Mouse (Mus musculus) hindbrain, postnatal 0 days (tissue): ENCODE results near the gene Kank3. TPM values are rescaled to one million over a fixed set of nuclear protein-coding genes. Genes with fewer than 3 reads are reported as not detected.

Experiments
- ATAC-seq: fragments of 200-750 bp; cut with Nextera tagmentation; 2 replicates; pipeline ENCODE4 v1.8.0; 2017; ENCODE audit warnings: mild to moderate bottlenecking, moderate TSS enrichment, moderate library complexity
- DNase-seq: peaks from one replicate; pipeline ENCODE4 v3.0.0-alpha.2; 2015; ENCODE audit warnings: low spot score
- H3K27ac ChIP-seq: fragments of 300-500 bp; sonication (generic); 2 replicates; pipeline ENCODE4 v1.5.1; 2014; ENCODE audit warnings: mild to moderate bottlenecking
- H3K27me3 ChIP-seq: fragments of 300-500 bp; sonication (generic); 2 replicates; pipeline ENCODE4 v1.6.1; 2014; ENCODE audit warnings: low read length, mixed read lengths; ENCODE audit not compliant: insufficient read depth
- H3K36me3 ChIP-seq: fragments of 300-500 bp; sonication (generic); 2 replicates; pipeline ENCODE4 v1.6.1; 2014; ENCODE audit warnings: low read length, mixed read lengths; ENCODE audit not compliant: insufficient read depth
- H3K4me1 ChIP-seq: fragments of 300-500 bp; sonication (generic); 2 replicates; pipeline ENCODE4 v1.6.1; 2014; ENCODE audit warnings: antibody characterized with exemption, low read length, mixed read lengths; ENCODE audit not compliant: insufficient read depth
- H3K4me2 ChIP-seq: fragments of 300-500 bp; sonication (generic); 2 replicates; pipeline ENCODE4 v1.6.1; 2014; ENCODE audit warnings: low read depth, mild to moderate bottlenecking, low read length, moderate library complexity, mixed read lengths
- H3K4me3 ChIP-seq: fragments of 300-500 bp; sonication (generic); 2 replicates; pipeline ENCODE4 v1.5.1; 2014; ENCODE audit warnings: low read length
- H3K9ac ChIP-seq: fragments of 300-500 bp; sonication (generic); replicated peaks from 2 replicates; pipeline ENCODE4 v1.6.1; 2014; ENCODE audit warnings: mild to moderate bottlenecking, low read length, moderate library complexity, mixed read lengths
- H3K9me3 ChIP-seq: fragments of 300-500 bp; sonication (generic); 2 replicates; pipeline ENCODE4 v1.6.1; 2016; ENCODE audit warnings: low read length, mixed read lengths
- CTCF ChIP-seq: IDR thresholded peaks from 2 replicates; pipeline ENCODE4 v1.5.1; 2016; ENCODE audit warnings: antibody characterized with exemption, control low read depth, low read depth
- WGBS: fragments of 180-500 bp; shearing (Covaris S2); extraction: QIAGEN DNeasy Blood & Tissue Kit; methylation state at CpG from one replicate; pipeline ENCODE4 v1.1.7; 2014; 5-methylcytosine and 5-hydroxymethylcytosine counted together
- polyA plus RNA-seq: library from polyadenylated mRNA; unstranded; fragments of >200 nt; fragmentation: Nextera tagmentation; extraction: Ambion mirVana; gene quantifications from 2 replicates; pipeline ENCODE4 v1.2.1, GENCODE M21; 2015
- total RNA-seq: library from RNA; depleted of rRNA; stranded (reverse); fragments of >200 nt; gene quantifications from 2 replicates; pipeline ENCODE4 v1.2.3, GENCODE M21; 2014; rRNA removed

Gene Kank3
- total and polyA plus RNA-seq, 2 experiments from 2014 or later, result 44.1 to 57.2 TPM

- Histone ChIP-seq H3K4me1 (no peaks in the 10 kb centered on the region), H3K4me3 (no peak overlapping the region), H3K9ac (no peak overlapping the region), H3K36me3 (no peaks in the 10 kb centered on the region), H3K27ac (no peak overlapping the region), H3K27me3 (no peaks in the 10 kb centered on the region), H3K9me3 (no peaks in the 10 kb centered on the region), H3K4me2 (no peak overlapping the region)
- 86% methylated on average over 1 of the region's 1 CpGs for WGBS
- no peak for TF ChIP-seq CTCF
- no peak for ATAC-seq
- no peak for DNase-seq
These were observed 41.0 kb downstream of the Kank3 start for GRCm38 (mm10) chr17:33851331-33851730.

- H3K9me3 ChIP-seq, result no peaks in the 10 kb centered on the region
- H3K4me3 ChIP-seq, result no peak overlapping the region
- no peak for DNase-seq
- no peak overlapping the region for H3K9ac ChIP-seq
- no peak for TF ChIP-seq CTCF
- no peak overlapping the region for H3K27ac ChIP-seq
- no peaks in the 10 kb centered on the region for H3K36me3 ChIP-seq
- no peak overlapping the region for H3K4me2 ChIP-seq
- WGBS, result 46% methylated on average over 4 of the region's 4 CpGs
- H3K27me3 ChIP-seq, result no peaks in the 10 kb centered on the region
- ATAC-seq, result no peak
- H3K4me1 ChIP-seq, result no peaks in the 10 kb centered on the region
These were observed 47.5 kb downstream of the Kank3 start for GRCm38 (mm10) chr17:33857816-33858215.

GRCm38 (mm10) chr17:33865330-33866030, 55.2 kb downstream of the Kank3 start:
- Histone ChIP-seq H3K4me3 (no peak overlapping the region), H3K36me3 (no peaks in the 10 kb centered on the region), H3K9me3 (no peaks in the 10 kb centered on the region), H3K9ac (no peak overlapping the region), H3K27me3 (no peaks in the 10 kb centered on the region), H3K4me2 (no peak overlapping the region), H3K27ac (no peak overlapping the region), H3K4me1 (no peaks in the 10 kb centered on the region)
- no peak for ATAC-seq
- WGBS, result 37% methylated on average over 9 of the region's 9 CpGs
- peak; percentile 50 for TF ChIP-seq CTCF
- peak; percentile 18 for DNase-seq

Other genes starting within 250 kb of the Kank3 start
- gene Zfp414, start 181.4 kb upstream of the Kank3 start, total RNA-seq, result 49.0 and 65.1 TPM in 2 replicates
- 70.9 and 73.8 TPM in 2 replicates for gene Zfp414, start 181.4 kb upstream of the Kank3 start, polyA plus RNA-seq
- gene Pram1, start 172.5 kb upstream of the Kank3 start, total RNA-seq, result not detected in 2 replicates
- gene Pram1, start 172.5 kb upstream of the Kank3 start, polyA plus RNA-seq, result 0.30 TPM in 2 replicates
- 49.2 and 55.7 TPM in 2 replicates for gene Hnrnpm, start 123.7 kb upstream of the Kank3 start, total RNA-seq
- gene Hnrnpm, start 123.7 kb upstream of the Kank3 start, polyA plus RNA-seq, result 124 and 133 TPM in 2 replicates
- 118 and 137 TPM in 2 replicates for gene March2, start 91.8 kb upstream of the Kank3 start, total RNA-seq
- 73.8 and 77.1 TPM in 2 replicates for gene March2, start 91.8 kb upstream of the Kank3 start, polyA plus RNA-seq
- 123 and 163 TPM in 2 replicates for gene Rab11b, start 50.0 kb upstream of the Kank3 start, total RNA-seq
- gene Rab11b, start 50.0 kb upstream of the Kank3 start, polyA plus RNA-seq, result 546 and 583 TPM in 2 replicates
- gene Angptl4, start 28.7 kb upstream of the Kank3 start, total RNA-seq, result 24.0 and 24.7 TPM in 2 replicates
- 31.9 and 37.5 TPM in 2 replicates for gene Angptl4, start 28.7 kb upstream of the Kank3 start, polyA plus RNA-seq
- 117 and 293 TPM in 2 replicates for gene Rps28, start 14.0 kb downstream of the Kank3 start, total RNA-seq
- 609 and 617 TPM in 2 replicates for gene Rps28, start 14.0 kb downstream of the Kank3 start, polyA plus RNA-seq
- gene Ndufa7, start 14.1 kb downstream of the Kank3 start, total RNA-seq, result 289 and 356 TPM in 2 replicates
- 562 and 577 TPM in 2 replicates for gene Ndufa7, start 14.1 kb downstream of the Kank3 start, polyA plus RNA-seq
- 25.1 and 26.0 TPM in 2 replicates for gene Cd320, start 32.6 kb downstream of the Kank3 start, total RNA-seq
- gene Cd320, start 32.6 kb downstream of the Kank3 start, polyA plus RNA-seq, result 55.7 and 58.6 TPM in 2 replicates
- not detected in 2 replicates for gene Gm7029, start 63.3 kb downstream of the Kank3 start, total RNA-seq
- not detected in 2 replicates for gene Gm7029, start 63.3 kb downstream of the Kank3 start, polyA plus RNA-seq
- gene Kifc1, start 80.1 kb downstream of the Kank3 start, total RNA-seq, result 5.8 and 9.9 TPM in 2 replicates
- 2.0 and 3.2 TPM in 2 replicates for gene Kifc1, start 80.1 kb downstream of the Kank3 start, polyA plus RNA-seq
- gene Platr17, start 94.6 kb downstream of the Kank3 start, total RNA-seq, result 1.3 TPM in 1 of 2 replicates, not detected in the other
- gene Platr17, start 94.6 kb downstream of the Kank3 start, polyA plus RNA-seq, result 0.88 and 1.2 TPM in 2 replicates
- gene Daxx, start 98.9 kb downstream of the Kank3 start, total RNA-seq, result 52.1 and 58.4 TPM in 2 replicates
- gene Daxx, start 98.9 kb downstream of the Kank3 start, polyA plus RNA-seq, result 39.0 and 41.9 TPM in 2 replicates
- gene Tapbp, start 105.4 kb downstream of the Kank3 start, total RNA-seq, result 41.5 and 61.8 TPM in 2 replicates
- 39.1 and 40.2 TPM in 2 replicates for gene Tapbp, start 105.4 kb downstream of the Kank3 start, polyA plus RNA-seq
- gene Zbtb22, start 105.4 kb downstream of the Kank3 start, total RNA-seq, result 58.5 TPM in 2 replicates
- 20.8 and 23.0 TPM in 2 replicates for gene Zbtb22, start 105.4 kb downstream of the Kank3 start, polyA plus RNA-seq
- 91.4 and 116 TPM in 2 replicates for gene Rgl2, start 119.0 kb downstream of the Kank3 start, total RNA-seq
- gene Rgl2, start 119.0 kb downstream of the Kank3 start, polyA plus RNA-seq, result 36.1 and 36.8 TPM in 2 replicates
- 25.2 and 43.1 TPM in 2 replicates for gene Pfdn6, start 129.8 kb downstream of the Kank3 start, total RNA-seq
- gene Pfdn6, start 129.8 kb downstream of the Kank3 start, polyA plus RNA-seq, result 168 and 195 TPM in 2 replicates
- gene Wdr46, start 130.1 kb downstream of the Kank3 start, total RNA-seq, result 16.6 and 16.8 TPM in 2 replicates
- 16.7 and 17.9 TPM in 2 replicates for gene Wdr46, start 130.1 kb downstream of the Kank3 start, polyA plus RNA-seq
- 8.9 and 12.3 TPM in 2 replicates for gene B3galt4, start 141.0 kb downstream of the Kank3 start, total RNA-seq
- gene B3galt4, start 141.0 kb downstream of the Kank3 start, polyA plus RNA-seq, result 10.7 and 11.6 TPM in 2 replicates
- gene Vps52, start 145.3 kb downstream of the Kank3 start, total RNA-seq, result 55.6 and 57.4 TPM in 2 replicates
- 62.1 and 63.2 TPM in 2 replicates for gene Vps52, start 145.3 kb downstream of the Kank3 start, polyA plus RNA-seq
- gene Rps18, start 145.5 kb downstream of the Kank3 start, total RNA-seq, result 1,180 and 1,309 TPM in 2 replicates
- 904 and 918 TPM in 2 replicates for gene Rps18, start 145.5 kb downstream of the Kank3 start, polyA plus RNA-seq
- gene H2-K1, start 189.8 kb downstream of the Kank3 start, total RNA-seq, result 21.6 and 33.2 TPM in 2 replicates
- 23.9 and 26.2 TPM in 2 replicates for gene H2-K1, start 189.8 kb downstream of the Kank3 start, polyA plus RNA-seq
- gene Ring1, start 214.2 kb downstream of the Kank3 start, total RNA-seq, result 19.1 and 22.1 TPM in 2 replicates
- 19.2 and 20.0 TPM in 2 replicates for gene Ring1, start 214.2 kb downstream of the Kank3 start, polyA plus RNA-seq
- 78.3 and 87.4 TPM in 2 replicates for gene H2-Ke6, start 217.5 kb downstream of the Kank3 start, total RNA-seq
- 74.9 and 78.9 TPM in 2 replicates for gene H2-Ke6, start 217.5 kb downstream of the Kank3 start, polyA plus RNA-seq
- 188 and 250 TPM in 2 replicates for gene Slc39a7, start 221.2 kb downstream of the Kank3 start, total RNA-seq
- gene Slc39a7, start 221.2 kb downstream of the Kank3 start, polyA plus RNA-seq, result 148 and 150 TPM in 2 replicates
- 51.5 and 64.8 TPM in 2 replicates for gene Rxrb, start 221.3 kb downstream of the Kank3 start, total RNA-seq
- gene Rxrb, start 221.3 kb downstream of the Kank3 start, polyA plus RNA-seq, result 48.7 and 49.2 TPM in 2 replicates
- gene Col11a2, start 228.9 kb downstream of the Kank3 start, total RNA-seq, result 12.1 and 16.7 TPM in 2 replicates
- gene Col11a2, start 228.9 kb downstream of the Kank3 start, polyA plus RNA-seq, result 5.4 TPM in 2 replicates